Mouse (Mus musculus): ENCODE measurements around the gene Rpl24. TPM values are rescaled to one million over a fixed set of nuclear protein-coding genes. Genes with fewer than 3 reads are reported as not detected.
"Not testable (repeated sequence)": the region's sequence is repeated elsewhere in the genome, so short reads cannot be mapped to it uniquely, and the experiment has no call there.

Rpl24 gene
- polyA plus RNA-seq, 1 experiment from 2014 or later: 878 TPM

DNA sequence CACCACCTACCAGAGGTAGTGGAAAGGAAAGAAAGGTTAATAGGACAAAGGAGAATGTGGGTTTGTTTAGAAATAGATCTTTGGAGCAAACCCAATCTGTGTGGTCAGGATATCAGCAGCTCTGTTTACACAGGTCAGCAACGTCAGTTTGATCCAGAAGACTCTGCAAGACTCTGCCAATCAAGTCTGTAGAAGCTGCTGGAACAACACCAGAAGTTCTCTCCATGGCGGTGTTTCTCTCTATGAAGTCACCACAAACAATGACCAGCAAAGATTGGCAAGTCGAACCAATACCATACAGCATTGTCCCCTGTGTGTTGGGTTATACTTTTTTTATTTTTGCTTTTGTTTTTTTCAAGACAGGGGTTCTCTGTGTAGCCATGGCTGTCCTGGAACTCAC lies 18.8 kb upstream of the Rpl24 start:
- 76% methylated on average over 3 of the region's 3 CpGs for WGBS
- no peak overlapping the region for H3K4me2 ChIP-seq (ENCODE audit: low read depth, low read length)
- H3K9ac ChIP-seq (ENCODE audit: low read depth, low read length): no peak overlapping the region
- no peak overlapping the region for H3K27ac ChIP-seq (replicated peaks; ENCODE audit: low read depth, low read length)
- no peak overlapping the region for H3K4me3 ChIP-seq (ENCODE audit: low read depth, low read length)
- no peaks in the 10 kb centered on the region for H3K27me3 ChIP-seq (replicated peaks; ENCODE audit: control insufficient read depth, insufficient read depth, low read length)
- no peaks in the 10 kb centered on the region for H3K36me3 ChIP-seq (ENCODE audit: control insufficient read depth, insufficient read depth, low read length)
- DNase-seq (ENCODE audit: low spot score): no peak
- H3K9me3 ChIP-seq (ENCODE audit: control insufficient read depth, low read length): no peaks in the 10 kb centered on the region
- no peaks in the 10 kb centered on the region for H3K4me1 ChIP-seq (ENCODE audit: control insufficient read depth, insufficient read depth, low read length)
- no peak for ATAC-seq (ENCODE audit: low read depth)

DNA sequence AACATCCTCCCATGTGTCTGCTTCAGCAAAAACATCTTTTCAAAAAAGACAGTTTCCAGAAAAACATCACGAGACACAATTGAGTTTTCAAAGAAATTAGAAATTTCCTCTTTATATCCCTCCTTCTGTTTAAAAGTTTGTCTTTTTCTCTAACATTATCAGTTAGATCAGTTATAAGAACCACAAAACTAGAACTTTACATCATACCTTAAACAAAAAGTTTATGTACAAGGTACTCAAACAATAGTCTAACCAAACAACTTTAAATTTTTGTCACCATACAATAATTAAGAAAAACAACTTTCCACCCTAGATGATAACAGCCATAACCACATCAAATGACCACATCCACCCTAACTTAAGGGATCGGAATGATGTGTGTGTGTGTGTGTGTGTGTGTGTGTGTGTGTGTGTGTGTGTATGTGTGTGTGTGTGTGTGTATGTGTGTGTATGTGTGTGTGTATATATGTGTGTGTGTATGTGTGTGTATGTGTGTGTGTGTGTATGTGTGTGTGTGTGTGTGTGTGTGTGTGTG lies 18.1 kb upstream of the Rpl24 start:
- not testable (repeated sequence) for H3K9me3 ChIP-seq (ENCODE audit: control insufficient read depth, low read length); H3K9ac ChIP-seq (ENCODE audit: low read depth, low read length); H3K4me1 ChIP-seq (ENCODE audit: control insufficient read depth, insufficient read depth, low read length); ATAC-seq (ENCODE audit: low read depth); DNase-seq (ENCODE audit: low spot score); H3K27me3 ChIP-seq (replicated peaks; ENCODE audit: control insufficient read depth, insufficient read depth, low read length); H3K4me3 ChIP-seq (ENCODE audit: low read depth, low read length); H3K27ac ChIP-seq (replicated peaks; ENCODE audit: low read depth, low read length); H3K4me2 ChIP-seq (ENCODE audit: low read depth, low read length); H3K36me3 ChIP-seq (ENCODE audit: control insufficient read depth, insufficient read depth, low read length)
- WGBS: 76% methylated on average over 2 of the region's 2 CpGs

DNA sequence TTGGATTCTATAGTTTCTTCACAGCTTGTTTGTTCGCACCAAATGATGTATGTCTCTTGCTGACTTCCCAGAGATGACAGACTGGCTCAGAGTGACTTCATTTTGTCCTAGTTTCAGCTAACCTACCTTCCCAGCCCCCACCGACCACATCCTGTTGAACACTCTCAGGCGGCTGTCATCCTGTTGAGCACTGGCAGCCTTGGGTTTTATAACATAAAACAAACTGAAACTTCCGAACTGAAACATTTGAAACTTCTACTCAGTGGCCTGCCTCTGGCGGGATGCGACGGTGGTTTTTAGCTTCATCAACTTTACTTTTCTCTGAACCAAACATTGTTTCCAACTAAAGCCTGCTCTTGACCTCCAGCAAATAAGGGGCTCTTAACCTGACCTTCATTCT lies 17.1 kb upstream of the Rpl24 start:
- no peak overlapping the region; the same call in 1 of the 2 replicates for H3K9ac ChIP-seq (ENCODE audit: low read depth, low read length)
- no peaks in the 10 kb centered on the region for H3K27me3 ChIP-seq (replicated peaks; ENCODE audit: control insufficient read depth, insufficient read depth, low read length)
- 48% methylated on average over 7 of the region's 7 CpGs for WGBS
- no peaks in the 10 kb centered on the region for H3K36me3 ChIP-seq (ENCODE audit: control insufficient read depth, insufficient read depth, low read length)
- ATAC-seq (ENCODE audit: low read depth) (no peak), DNase-seq (ENCODE audit: low spot score) (no peak)
- no peaks in the 10 kb centered on the region for H3K9me3 ChIP-seq (ENCODE audit: control insufficient read depth, low read length)
- H3K4me3 ChIP-seq (ENCODE audit: low read depth, low read length): no peak overlapping the region
- H3K4me1 ChIP-seq (ENCODE audit: control insufficient read depth, insufficient read depth, low read length): no peaks in the 10 kb centered on the region
- no peak overlapping the region for H3K4me2 ChIP-seq (ENCODE audit: low read depth, low read length)
- no peak overlapping the region for H3K27ac ChIP-seq (replicated peaks; ENCODE audit: low read depth, low read length)

DNA sequence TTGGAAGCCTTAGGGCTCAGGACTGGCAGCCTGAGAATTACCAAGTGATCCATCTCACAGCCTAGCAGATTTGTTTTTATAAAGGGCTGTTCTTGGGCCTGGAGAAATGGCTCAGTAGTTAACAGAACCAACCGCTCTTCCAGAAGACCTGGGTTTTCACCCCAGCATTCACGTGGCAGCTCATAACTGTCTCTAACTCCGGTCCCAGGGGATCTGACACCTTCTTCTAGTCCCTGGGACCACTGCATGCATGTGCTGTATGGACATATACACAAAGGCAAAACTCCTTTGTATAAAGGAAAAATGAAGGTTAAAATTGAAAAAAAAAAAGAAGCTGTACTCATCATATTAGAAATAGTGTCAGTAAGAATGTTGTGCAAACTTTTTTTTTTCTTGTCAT lies 15.6 kb upstream of the Rpl24 start:
- H3K36me3 ChIP-seq (ENCODE audit: control insufficient read depth, insufficient read depth, low read length): no peaks in the 10 kb centered on the region
- H3K27me3 ChIP-seq (replicated peaks; ENCODE audit: control insufficient read depth, insufficient read depth, low read length): no peaks in the 10 kb centered on the region
- ATAC-seq (ENCODE audit: low read depth) (no peak), DNase-seq (ENCODE audit: low spot score) (no peak)
- no peaks in the 10 kb centered on the region for H3K4me1 ChIP-seq (ENCODE audit: control insufficient read depth, insufficient read depth, low read length)
- no peak overlapping the region for H3K4me2 ChIP-seq (ENCODE audit: low read depth, low read length)
- no peak overlapping the region for H3K4me3 ChIP-seq (ENCODE audit: low read depth, low read length)
- no peaks in the 10 kb centered on the region for H3K9me3 ChIP-seq (ENCODE audit: control insufficient read depth, low read length)
- no peak overlapping the region for H3K27ac ChIP-seq (replicated peaks; ENCODE audit: low read depth, low read length)
- no peak overlapping the region for H3K9ac ChIP-seq (ENCODE audit: low read depth, low read length)
- 70% methylated on average over 3 of the region's 3 CpGs for WGBS

DNA sequence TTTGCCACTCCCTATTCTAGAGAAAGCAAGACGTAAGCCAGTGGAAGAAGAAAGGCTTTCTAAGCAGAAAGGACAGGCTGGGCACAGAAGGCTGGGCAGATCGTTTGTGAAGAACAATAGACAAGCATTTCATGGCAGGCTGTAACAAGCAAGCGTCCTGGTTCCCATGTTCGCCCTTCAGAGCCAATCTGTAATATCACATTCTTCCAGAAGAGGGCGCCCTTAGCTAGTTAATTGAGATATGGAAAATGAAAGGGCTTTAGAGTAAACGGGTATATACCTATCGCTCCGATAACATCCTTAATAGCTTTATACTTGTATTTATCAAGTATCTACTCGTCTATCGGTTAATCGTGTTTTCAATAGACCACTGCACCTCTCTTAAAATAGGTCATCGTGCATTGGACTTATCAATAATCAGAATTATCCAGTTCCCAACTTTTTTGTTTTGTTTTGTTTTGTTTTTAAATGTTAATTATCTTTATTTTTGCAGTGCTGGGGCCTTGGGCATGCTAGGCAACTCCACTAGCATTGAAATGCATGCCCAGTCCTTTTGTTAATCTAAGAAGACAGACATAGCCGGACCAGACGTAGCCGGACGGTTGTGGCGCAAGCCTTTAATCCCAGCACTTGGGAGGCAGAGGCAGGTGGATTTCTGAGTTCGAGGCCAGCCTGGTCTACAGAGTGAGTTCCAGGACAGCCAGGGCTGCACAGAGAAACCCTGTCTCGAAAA lies 15.0 kb upstream of the Rpl24 start:
- DNase-seq (ENCODE audit: low spot score): peak; percentile 82
- peak overlapping the region; percentile 28; the same call in 1 of the 2 replicates for H3K4me2 ChIP-seq (ENCODE audit: low read depth, low read length)

DNA sequence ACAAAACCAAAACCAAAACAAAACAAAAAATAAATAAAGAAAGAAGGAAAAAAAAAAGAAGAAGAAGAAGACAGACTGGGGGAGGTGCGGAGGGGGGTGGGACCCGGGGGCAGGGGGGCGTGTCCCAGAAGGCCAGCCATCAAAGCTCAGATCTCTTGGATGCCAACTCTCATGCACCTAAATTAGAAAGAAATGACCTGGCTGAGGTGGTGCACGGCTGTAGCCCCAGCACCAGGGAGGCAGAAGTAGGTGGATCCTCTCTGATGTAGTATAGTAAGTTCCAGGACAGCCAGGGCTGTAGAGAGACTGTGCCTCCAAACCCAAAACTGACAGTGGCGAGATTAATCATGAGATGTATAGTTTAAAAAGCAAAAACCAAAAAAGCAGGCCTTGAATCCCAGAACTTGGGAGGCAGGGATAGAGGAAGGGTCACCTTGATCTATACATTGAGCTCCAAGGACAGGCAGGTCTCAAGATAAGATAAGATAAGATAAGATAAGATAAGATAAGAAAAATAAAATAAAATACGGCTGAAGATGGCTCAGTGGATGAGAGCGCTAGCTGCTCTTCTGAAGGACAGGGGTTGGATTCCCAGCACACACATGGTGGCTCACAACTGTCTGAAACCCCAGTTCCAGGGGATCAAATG lies 14.3 kb upstream of the Rpl24 start:
- no peak overlapping the region for H3K9ac ChIP-seq (ENCODE audit: low read depth, low read length)
- no peak overlapping the region for H3K4me3 ChIP-seq (ENCODE audit: low read depth, low read length)
- no peaks in the 10 kb centered on the region for H3K27me3 ChIP-seq (replicated peaks; ENCODE audit: control insufficient read depth, insufficient read depth, low read length)
- ATAC-seq (ENCODE audit: low read depth): no peak
- no peaks in the 10 kb centered on the region for H3K36me3 ChIP-seq (ENCODE audit: control insufficient read depth, insufficient read depth, low read length)
- WGBS: 71% methylated on average over 7 of the region's 7 CpGs
- no peak overlapping the region for H3K4me2 ChIP-seq (ENCODE audit: low read depth, low read length)
- no peaks in the 10 kb centered on the region for H3K9me3 ChIP-seq (ENCODE audit: control insufficient read depth, low read length)
- no peak for DNase-seq (ENCODE audit: low spot score)
- no peaks in the 10 kb centered on the region for H3K4me1 ChIP-seq (ENCODE audit: control insufficient read depth, insufficient read depth, low read length)
- no peak overlapping the region for H3K27ac ChIP-seq (replicated peaks; ENCODE audit: low read depth, low read length)

More for the DNA sequence above, 15.0 kb upstream of the Rpl24 start:
- Histone ChIP-seq H3K27me3 (replicated peaks; ENCODE audit: control insufficient read depth, insufficient read depth, low read length) (no peaks in the 10 kb centered on the region), H3K9me3 (ENCODE audit: control insufficient read depth, low read length) (no peaks in the 10 kb centered on the region), H3K4me1 (ENCODE audit: control insufficient read depth, insufficient read depth, low read length) (no peaks in the 10 kb centered on the region), H3K4me3 (ENCODE audit: low read depth, low read length) (no peak overlapping the region), H3K36me3 (ENCODE audit: control insufficient read depth, insufficient read depth, low read length) (no peaks in the 10 kb centered on the region), H3K9ac (ENCODE audit: low read depth, low read length) (no peak overlapping the region), H3K27ac (replicated peaks; ENCODE audit: low read depth, low read length) (no peak overlapping the region)
- ATAC-seq (ENCODE audit: low read depth): peak; percentile 47; the same call in 1 of the 2 replicates
- WGBS: 44% methylated on average over 19 of the region's 19 CpGs

DNA sequence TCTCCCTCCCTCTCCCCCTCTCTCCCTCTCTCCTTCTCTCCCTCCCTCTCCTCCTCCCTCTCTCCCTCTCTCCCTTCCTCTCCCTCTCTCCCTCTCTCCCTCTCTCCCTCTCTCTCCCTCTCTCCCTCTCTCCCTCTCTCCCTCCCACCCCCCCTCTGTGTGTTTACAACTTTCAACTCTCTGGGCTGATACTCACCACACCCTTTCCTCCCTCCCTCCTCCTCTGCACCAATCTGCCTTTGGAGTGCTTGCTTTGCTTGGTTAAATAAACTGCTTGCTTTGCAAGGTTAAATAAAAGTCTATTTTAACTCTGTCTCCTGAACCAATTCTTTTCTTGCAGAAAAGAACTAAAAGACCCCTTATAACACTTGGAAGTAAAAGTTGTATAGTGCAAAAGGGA lies 13.3 kb upstream of the Rpl24 start:
- H3K27ac ChIP-seq (replicated peaks; ENCODE audit: low read depth, low read length): no peak overlapping the region
- H3K36me3 ChIP-seq (ENCODE audit: control insufficient read depth, insufficient read depth, low read length): no peaks in the 10 kb centered on the region
- ATAC-seq (ENCODE audit: low read depth) (no peak), DNase-seq (ENCODE audit: low spot score) (no peak)
- no peaks in the 10 kb centered on the region for H3K4me1 ChIP-seq (ENCODE audit: control insufficient read depth, insufficient read depth, low read length)
- H3K9me3 ChIP-seq (ENCODE audit: control insufficient read depth, low read length): no peaks in the 10 kb centered on the region
- H3K27me3 ChIP-seq (replicated peaks; ENCODE audit: control insufficient read depth, insufficient read depth, low read length): no peaks in the 10 kb centered on the region
- H3K4me2 ChIP-seq (ENCODE audit: low read depth, low read length): no peak overlapping the region
- no peak overlapping the region for H3K9ac ChIP-seq (ENCODE audit: low read depth, low read length)
- H3K4me3 ChIP-seq (ENCODE audit: low read depth, low read length): no peak overlapping the region

DNA sequence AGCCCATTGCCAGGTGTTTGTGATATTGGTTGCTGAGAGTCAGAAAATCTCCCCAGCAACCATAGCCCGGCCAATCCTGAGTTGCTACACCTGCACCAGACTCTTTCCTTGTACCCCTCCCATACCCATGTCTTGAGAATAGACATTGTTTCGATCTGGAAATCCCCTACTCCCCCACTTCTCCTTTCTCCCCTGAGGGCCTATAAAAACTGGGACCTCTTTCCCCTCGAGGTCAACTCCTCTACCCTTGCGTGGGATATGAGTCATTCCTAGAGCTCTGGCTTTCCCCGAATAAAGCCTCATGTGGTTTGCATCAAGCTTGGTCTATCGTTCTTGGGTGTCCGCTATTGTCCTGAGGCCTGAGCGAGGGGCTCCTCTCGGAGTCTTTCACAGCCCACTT lies 11.9 kb upstream of the Rpl24 start:
- ATAC-seq (ENCODE audit: low read depth); H3K36me3 ChIP-seq (ENCODE audit: control insufficient read depth, insufficient read depth, low read length); H3K9ac ChIP-seq (ENCODE audit: low read depth, low read length); H3K27ac ChIP-seq (replicated peaks; ENCODE audit: low read depth, low read length); H3K27me3 ChIP-seq (replicated peaks; ENCODE audit: control insufficient read depth, insufficient read depth, low read length); H3K4me3 ChIP-seq (ENCODE audit: low read depth, low read length); H3K9me3 ChIP-seq (ENCODE audit: control insufficient read depth, low read length); H3K4me2 ChIP-seq (ENCODE audit: low read depth, low read length); H3K4me1 ChIP-seq (ENCODE audit: control insufficient read depth, insufficient read depth, low read length); DNase-seq (ENCODE audit: low spot score): not testable (repeated sequence)
- 91% methylated on average over 9 of the region's 9 CpGs for WGBS

DNA sequence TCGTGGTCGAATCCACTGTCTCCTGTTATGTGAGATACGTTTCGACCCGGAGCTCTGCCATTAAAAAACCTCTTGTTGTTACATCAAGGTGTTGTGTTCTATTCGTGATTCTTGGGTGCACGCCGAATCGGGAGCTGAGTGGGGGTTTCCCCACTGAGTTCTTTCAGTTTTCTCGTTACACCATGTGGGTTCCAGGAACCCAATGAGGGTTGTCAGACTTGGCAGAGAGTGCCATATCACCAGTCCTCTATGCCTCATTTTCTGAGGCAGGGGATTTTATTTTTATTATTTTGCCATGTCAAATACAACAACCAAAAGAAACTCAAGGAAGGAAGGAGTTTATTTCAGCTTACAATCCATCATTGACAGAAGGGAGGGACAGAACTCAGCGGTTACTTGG lies 3.0 kb upstream of the Rpl24 start:
- not testable (repeated sequence) for H3K9ac ChIP-seq (ENCODE audit: low read depth, low read length); H3K27ac ChIP-seq (replicated peaks; ENCODE audit: low read depth, low read length); ATAC-seq (ENCODE audit: low read depth); H3K4me2 ChIP-seq (ENCODE audit: low read depth, low read length); H3K36me3 ChIP-seq (ENCODE audit: control insufficient read depth, insufficient read depth, low read length); H3K27me3 ChIP-seq (replicated peaks; ENCODE audit: control insufficient read depth, insufficient read depth, low read length); DNase-seq (ENCODE audit: low spot score); H3K4me1 ChIP-seq (ENCODE audit: control insufficient read depth, insufficient read depth, low read length); H3K4me3 ChIP-seq (ENCODE audit: low read depth, low read length); H3K9me3 ChIP-seq (ENCODE audit: control insufficient read depth, low read length)
- WGBS: 79% methylated on average over 6 of the region's 11 CpGs
